Mouse (Mus musculus): ENCODE results near the gene E130114P18Rik.

GRCm38 (mm10) chr4:97575447-97575846 lies 202.4 kb downstream of the E130114P18Rik start:
- TF ChIP-seq CTCF (IDR thresholded peaks at IDR 0.05; ENCODE audit: low read depth, low read length), result no peak
- TF ChIP-seq GATA1 (IDR thresholded peaks at IDR 0.05; ENCODE audit: borderline replicate concordance, low read length), result no peak
- TF ChIP-seq POLR2AphosphoS5 (IDR thresholded peaks at IDR 0.05; ENCODE audit: insufficient replicate concordance, low read depth, low read length), result no peak
- no peak for TF ChIP-seq TAL1 (conservative IDR thresholded peaks at IDR 0.05; ENCODE audit: low read depth, low read length)
